Mouse (Mus musculus) olfactory bulb, adult 2 months (tissue): ENCODE data around the gene Pgf.

Source experiments
- CTCF ChIP-seq: fragments of 200-500 bp; IDR thresholded peaks from 2 replicates; pipeline ENCODE4 v1.5.1; 2012; ENCODE audit warnings: low read depth, mild to moderate bottlenecking, low read length, moderate library complexity; ENCODE audit not compliant: insufficient read depth
- POLR2A ChIP-seq: fragments of 200-500 bp; IDR thresholded peaks from 2 replicates; pipeline ENCODE4 v1.6.1; 2012; ENCODE audit warnings: mild to moderate bottlenecking, low read depth, low read length, moderate library complexity; ENCODE audit not compliant: insufficient read depth

DNA sequence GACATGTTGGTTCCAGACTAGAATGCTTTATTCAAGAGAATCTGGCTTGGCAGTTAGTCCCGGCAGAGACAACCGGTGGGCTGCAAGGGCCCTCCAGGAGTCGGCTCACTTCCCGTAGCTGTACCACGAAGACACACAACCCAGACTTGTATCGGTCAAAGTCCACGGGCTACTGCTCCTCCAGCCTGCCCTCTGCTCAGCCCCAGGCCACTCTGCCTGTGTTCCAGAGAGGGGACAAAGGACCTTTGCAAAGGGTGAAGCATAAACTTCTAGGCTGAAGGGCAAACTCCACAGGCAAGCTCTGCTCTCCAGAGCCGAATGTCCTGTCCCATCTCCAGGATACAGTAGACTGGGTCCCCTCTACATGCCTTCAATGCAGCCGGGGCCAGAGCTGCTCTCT lies 11.0 kb downstream of the Pgf start:
- no peak for TF ChIP-seq CTCF
- TF ChIP-seq POLR2A, result no peak
